Mouse (Mus musculus): ENCODE measurements at regions not wholly inside any gene's neighbourhood (a gene's known extent, or its start where the extent isn't known, plus 50 kb on each side); places are given as distances from the start of the nearest gene placed in this dataset.

- no peak for DNase-seq
Measured at GRCm38 (mm10) chr4:84035347-84035746, 510.0 kb downstream of the Ccdc171 start.

DNA sequence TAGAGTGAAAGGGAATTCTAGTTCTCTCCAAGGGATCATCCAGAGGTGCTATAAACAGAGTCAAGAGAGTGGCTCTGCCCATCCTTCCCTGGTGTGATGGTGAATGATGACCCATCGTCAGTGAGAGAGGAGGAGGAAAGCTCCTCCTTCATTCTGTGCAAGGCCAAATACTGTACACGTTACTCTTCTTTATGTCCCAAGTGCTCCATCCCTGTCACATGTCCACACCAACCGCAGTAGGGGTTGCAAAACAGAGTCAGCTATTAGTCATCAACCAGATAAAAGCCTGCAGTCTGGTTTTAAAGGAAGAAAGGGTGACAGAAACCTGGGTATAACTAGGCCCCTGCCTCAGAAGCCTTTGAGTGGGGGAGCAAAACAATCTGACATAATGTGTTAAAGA is 512.2 kb downstream of the Ccdc171 start:
- DNase-seq = peak; percentile 15

DNA sequence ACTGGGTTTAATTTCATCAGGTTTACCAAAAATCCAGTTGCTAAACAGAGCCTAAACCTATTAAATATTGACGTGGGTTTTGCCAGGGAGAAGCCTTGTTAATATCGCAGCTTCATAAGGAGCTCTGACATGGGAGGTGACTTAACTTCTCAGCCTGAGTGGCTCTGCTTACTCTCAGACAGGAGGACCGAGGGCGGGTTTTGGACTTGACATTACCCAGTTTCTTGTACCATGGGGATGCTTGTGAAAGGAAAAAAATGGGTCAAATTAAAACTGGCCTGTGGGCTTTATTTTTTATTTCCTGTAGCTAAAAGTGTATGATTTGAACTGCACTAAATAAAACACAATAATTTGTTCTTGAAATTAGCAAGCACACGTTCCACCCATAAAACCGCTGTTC is 524.9 kb downstream of the Ccdc171 start:
- no peak for DNase-seq

DNA sequence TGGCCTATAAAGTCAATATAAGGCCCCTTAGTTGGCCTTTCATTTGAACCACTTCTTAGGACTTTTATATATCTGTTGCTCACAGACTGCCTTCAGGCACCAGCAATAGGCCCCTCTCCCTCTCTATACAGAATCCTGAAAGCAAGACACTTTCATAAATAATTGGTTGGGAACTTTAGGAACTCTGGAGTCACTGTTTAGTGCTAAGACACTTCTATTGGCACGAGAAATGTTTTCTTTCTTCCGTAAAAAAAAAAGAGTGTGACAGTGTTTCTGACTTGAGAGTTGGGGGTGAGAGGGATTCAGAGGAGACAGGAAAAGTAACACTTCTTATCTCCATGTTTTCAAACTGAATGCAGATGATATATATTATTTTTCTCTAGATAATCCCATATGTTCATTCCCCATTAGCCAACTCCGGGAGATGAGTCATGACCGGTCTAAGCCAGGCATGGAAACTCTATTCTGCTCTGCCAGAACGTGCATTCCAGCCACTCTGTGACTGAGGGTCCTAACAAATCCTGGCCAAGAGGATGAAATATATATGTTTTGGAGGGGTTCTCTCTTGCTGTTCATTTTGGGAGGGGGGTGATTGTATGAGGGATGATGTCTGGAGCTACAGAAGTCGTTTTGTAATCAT is 531.6 kb downstream of the Ccdc171 start:
- DNase-seq = no peak

GRCm38 (mm10) chr4:84060187-84060586 is 534.8 kb downstream of the Ccdc171 start:
- no peak for DNase-seq

DNA sequence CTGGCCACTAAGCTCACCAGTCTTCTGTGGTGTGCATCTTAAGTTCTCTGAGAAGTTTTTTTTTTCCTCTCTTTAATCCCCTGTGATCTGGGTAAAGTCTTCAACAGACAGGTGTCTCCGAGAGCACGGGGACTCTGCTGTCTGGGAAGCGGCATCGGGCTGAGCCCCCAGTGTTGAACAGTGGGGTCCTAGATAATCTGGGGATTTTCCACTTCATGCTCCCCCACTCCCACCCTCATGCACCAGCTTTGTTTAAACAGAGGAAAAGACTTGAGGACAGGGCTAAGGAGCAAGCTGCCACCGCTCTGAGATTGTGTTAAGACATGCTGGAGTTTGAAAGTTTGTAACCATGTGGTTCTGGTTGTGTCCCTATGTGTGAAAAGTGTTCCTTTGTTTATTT is 538.4 kb downstream of the Ccdc171 start:
- no peak for DNase-seq

DNA sequence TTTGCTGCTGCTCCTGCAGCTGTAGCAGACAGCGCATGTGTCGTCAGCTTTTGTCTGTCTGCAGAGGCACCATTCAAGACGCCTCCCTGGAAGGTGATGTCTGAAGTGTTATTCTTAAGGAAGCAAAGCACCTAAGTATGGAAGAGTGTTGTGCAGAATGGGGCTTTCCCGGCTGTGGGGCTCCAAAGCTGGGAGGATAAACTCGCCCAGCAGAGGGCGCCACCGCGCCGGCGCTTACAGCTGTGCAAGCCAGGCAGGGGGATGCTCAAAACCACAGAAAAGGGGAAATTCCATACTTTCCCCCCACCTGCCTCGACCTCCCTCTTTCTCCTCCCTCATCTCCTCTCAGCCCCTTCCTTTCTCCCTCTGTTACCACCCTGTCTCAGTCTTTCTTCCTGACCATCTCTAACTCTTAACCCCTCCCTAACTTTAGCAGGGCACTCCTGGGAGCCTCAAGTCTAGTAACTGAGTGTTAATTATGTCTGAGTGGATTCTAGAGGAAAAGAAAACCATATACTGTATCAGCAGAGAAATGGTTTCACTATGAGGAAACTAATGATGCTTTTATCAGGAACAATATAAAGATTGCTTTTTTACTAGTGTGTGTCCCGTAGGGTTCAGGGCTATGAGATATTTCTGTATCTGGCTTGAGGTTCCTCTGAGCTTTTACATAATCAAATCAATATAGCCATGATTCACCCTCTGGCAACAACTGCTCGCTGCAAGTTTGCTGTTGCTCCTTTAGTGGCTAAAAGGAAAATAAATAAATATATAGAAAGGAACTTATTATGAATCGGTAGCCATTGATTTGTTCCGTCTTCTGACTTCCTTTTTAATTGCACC is 539.5 kb downstream of the Ccdc171 start:
- peak; percentile 92 for DNase-seq

- DNase-seq = no peak
Measured at GRCm38 (mm10) chr4:84065457-84066124, 540.2 kb downstream of the Ccdc171 start.

DNA sequence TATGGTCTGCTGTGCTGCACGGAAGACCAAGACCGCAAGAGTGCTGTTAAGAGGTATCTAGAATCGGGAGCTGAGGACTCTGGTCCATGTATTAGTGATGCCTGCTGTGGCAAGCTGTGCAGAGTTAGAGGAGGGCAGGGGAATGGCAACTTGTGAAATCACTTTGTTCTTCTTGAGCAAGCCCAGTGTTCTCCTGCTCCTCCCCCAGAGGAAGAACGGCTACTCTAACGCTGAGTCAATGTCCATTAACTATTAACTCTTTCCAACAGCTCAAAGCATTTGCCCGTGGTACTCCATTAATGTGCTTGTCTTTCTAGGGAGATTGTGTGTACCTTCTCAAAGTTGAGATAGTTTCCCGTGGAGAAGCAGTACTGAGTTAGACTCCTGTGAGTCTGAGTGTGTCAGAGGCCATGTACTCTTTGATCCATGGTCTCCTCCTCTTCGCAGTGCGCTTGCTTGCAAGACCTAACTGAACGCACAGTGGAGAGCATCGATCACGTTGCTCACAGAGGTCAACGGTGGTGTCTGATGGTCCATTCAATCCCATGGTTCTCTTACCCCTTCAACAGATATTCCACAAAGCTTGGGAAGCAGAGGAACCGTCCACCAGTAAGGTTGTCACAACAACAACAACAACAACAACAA is 542.7 kb downstream of the Ccdc171 start:
- DNase-seq = no peak

GRCm38 (mm10) chr4:84068947-84069663 is 543.8 kb downstream of the Ccdc171 start:
- DNase-seq = no peak

GRCm38 (mm10) chr4:84069681-84070080 is 544.3 kb downstream of the Ccdc171 start:
- no peak for DNase-seq

GRCm38 (mm10) chr4:84070089-84070488 is 544.7 kb downstream of the Ccdc171 start:
- DNase-seq = no peak

- no peak for DNase-seq
Measured at GRCm38 (mm10) chr4:84072096-84072495, 546.8 kb downstream of the Ccdc171 start.

DNA sequence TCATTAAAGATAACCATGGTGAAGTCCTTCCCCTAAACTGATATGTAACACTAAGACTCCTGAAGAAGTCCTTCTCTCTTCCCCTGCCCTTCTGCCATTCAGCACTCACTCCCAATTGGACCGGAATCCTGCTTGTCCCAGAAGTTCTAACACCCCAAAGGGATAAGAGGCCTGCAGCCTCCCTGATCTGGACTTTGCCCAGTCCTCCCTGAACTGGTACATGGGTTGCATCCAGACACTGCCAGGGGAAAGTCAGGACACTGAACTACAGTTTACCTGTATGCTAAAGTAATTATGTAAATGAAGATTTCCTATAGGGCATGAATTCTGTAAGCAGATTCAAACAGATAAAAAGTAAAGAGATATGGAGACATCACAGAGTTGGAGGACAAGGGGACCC is 551.2 kb downstream of the Ccdc171 start:
- no peak for DNase-seq

DNA sequence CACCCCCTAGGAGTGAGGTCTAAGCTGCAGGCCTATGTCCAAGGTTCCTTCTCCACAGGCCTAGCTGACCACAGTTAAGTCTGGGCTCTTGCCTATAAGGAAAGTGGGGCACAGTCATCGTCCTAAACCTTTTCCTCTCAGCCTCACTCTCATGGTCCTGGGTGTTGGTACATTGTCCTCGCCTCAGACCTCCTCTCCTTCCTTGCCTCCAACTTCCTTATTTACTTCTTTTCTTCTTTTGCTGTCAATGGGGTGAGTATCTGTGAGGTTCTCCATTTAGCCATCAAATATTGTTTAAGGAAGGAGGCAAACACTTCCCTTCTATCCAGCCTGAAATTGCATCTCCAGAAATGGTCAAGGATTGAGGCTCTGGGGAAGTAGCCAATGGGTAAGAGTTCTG is 554.2 kb downstream of the Ccdc171 start:
- no peak for DNase-seq

DNA sequence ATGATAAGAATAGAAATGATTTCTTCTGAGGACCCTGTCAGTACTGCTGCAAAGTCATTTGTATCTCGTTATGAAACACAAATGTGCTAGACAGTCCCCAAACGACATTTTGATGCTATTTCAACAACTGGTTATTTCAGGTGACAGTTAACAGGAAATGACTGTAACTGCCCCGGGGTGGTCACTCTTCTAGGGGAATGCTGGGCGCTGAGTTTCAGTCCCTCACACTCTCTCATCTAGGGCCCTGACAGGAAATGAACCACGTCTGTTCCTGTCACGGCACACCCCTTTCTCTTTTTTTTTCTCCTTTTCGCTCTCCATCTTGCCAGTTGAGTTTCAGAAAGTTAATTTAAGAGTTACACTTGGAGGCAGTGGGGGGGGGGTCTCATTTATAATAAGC is 556.2 kb downstream of the Ccdc171 start:
- no peak for DNase-seq

DNA sequence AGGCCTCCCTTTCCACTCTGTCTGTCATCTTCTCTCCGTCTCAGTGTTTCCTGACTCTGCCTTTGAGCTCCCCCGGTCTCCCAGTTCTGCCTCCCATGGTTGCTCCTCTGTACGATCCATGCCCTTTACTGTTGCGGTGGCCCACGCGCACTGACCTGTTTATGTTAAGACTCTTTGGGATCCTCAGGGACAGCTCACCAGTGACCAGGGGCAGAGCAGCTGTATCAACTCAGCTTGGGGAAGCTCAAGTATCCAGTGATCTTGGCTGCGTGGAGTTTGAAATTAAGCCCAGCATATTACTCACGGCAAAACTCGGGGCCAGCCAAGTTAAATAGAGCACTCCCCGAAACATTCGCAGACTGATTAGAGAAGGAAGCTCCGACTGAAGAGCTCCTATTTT is 562.8 kb downstream of the Ccdc171 start:
- peak; percentile 24 for DNase-seq

- no peak for DNase-seq
Measured at GRCm38 (mm10) chr4:84092509-84092908, 567.2 kb downstream of the Ccdc171 start.

GRCm38 (mm10) chr4:84095237-84095636 is 569.9 kb downstream of the Ccdc171 start:
- no peak for DNase-seq

- no peak for DNase-seq
Measured at GRCm38 (mm10) chr4:84096081-84096480, 570.7 kb downstream of the Ccdc171 start.

GRCm38 (mm10) chr4:84099071-84099470 is 573.7 kb downstream of the Ccdc171 start:
- DNase-seq = no peak

DNA sequence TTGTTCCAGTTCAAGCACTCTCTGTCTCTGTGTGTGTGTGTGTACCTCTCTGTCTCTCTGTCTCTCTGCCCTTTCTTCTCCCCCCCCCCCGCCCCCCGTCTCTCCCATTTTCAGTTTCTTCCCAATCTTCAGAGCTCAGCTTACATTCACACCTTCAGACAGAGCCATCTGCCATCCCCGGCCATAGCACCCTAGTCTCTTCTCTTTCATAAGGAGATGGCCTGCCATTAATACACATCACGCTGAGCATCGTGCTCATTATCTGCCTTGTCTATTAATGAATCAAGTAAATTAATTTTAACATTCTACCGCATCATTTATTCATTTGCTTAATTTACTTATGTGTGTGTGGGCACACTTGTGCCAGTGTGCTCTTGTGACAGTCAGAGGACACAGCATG is 573.2 kb downstream of the Bnc2 start:
- DNase-seq = no peak
